Mouse (Mus musculus) liver, postnatal 0 days (tissue): ENCODE data around the gene N4bp2. TPM values are rescaled to one million over a fixed set of nuclear protein-coding genes. Genes with fewer than 3 reads are reported as not detected.
A peak's percentile ranks its signal among the peaks of the same experiment; 100 is the strongest.

Experiments
- ATAC-seq: fragments of 200-750 bp; cut with Nextera tagmentation; 2 replicates; pipeline ENCODE4 v1.8.0; 2017; ENCODE audit warnings: mild to moderate bottlenecking, moderate library complexity
- DNase-seq: peaks from one replicate; pipeline ENCODE4 v3.0.0-alpha.2; 2016
- H3K27ac ChIP-seq: fragments of 300-500 bp; sonication (generic); 2 replicates; pipeline ENCODE4 v1.5.1; 2014; ENCODE audit warnings: antibody characterized with exemption, moderate library complexity, mild to moderate bottlenecking, low read depth
- H3K27me3 ChIP-seq: fragments of 300-500 bp; sonication (generic); 2 replicates; pipeline ENCODE4 v1.6.1; 2014; ENCODE audit warnings: low read length, control low read depth, mixed read lengths; ENCODE audit not compliant: insufficient read depth
- H3K36me3 ChIP-seq: fragments of 300-500 bp; sonication (generic); replicated peaks from 2 replicates; pipeline ENCODE4 v1.6.1; 2014; ENCODE audit warnings: mild to moderate bottlenecking, control low read depth, low read length, moderate library complexity, mixed read lengths; ENCODE audit not compliant: insufficient read depth
- H3K4me1 ChIP-seq: fragments of 300-500 bp; sonication (generic); 2 replicates; pipeline ENCODE4 v1.6.1; 2014; ENCODE audit warnings: antibody characterized with exemption, mild to moderate bottlenecking, control low read depth; ENCODE audit not compliant: insufficient read depth
- H3K4me2 ChIP-seq: fragments of 300-500 bp; sonication (generic); 2 replicates; pipeline ENCODE4 v1.6.1; 2014; ENCODE audit warnings: low read depth, mild to moderate bottlenecking, low read length, moderate library complexity, mixed read lengths
- H3K4me3 ChIP-seq: fragments of 300-500 bp; sonication (generic); 2 replicates; pipeline ENCODE4 v1.5.1; 2014; ENCODE audit warnings: low read depth, low read length
- H3K9ac ChIP-seq: fragments of 300-500 bp; sonication (generic); replicated peaks from 2 replicates; pipeline ENCODE4 v1.6.1; 2014; ENCODE audit warnings: mild to moderate bottlenecking, moderate library complexity
- H3K9me3 ChIP-seq: fragments of 300-500 bp; sonication (generic); 2 replicates; pipeline ENCODE4 v1.6.1; 2016; ENCODE audit warnings: mild to moderate bottlenecking, control low read depth, low read length, mixed read lengths
- CTCF ChIP-seq: sonication (generic); IDR thresholded peaks from 2 replicates; pipeline ENCODE4 v1.5.1; 2016; ENCODE audit warnings: antibody characterized with exemption, low read depth
- EP300 ChIP-seq: IDR thresholded peaks from 2 replicates; pipeline ENCODE4 v1.6.1; 2016; ENCODE audit warnings: antibody characterized with exemption, low read depth, mild to moderate bottlenecking
- WGBS: fragments of 180-500 bp; shearing (Covaris S2); extraction: QIAGEN DNeasy Blood & Tissue Kit; methylation state at CpG from one replicate; pipeline ENCODE4 v1.1.7; 2014; ENCODE audit not compliant: insufficient replicate concordance; 5-methylcytosine and 5-hydroxymethylcytosine counted together
- polyA plus RNA-seq: library from polyadenylated mRNA; unstranded; fragments of >200 nt; fragmentation: Nextera tagmentation; extraction: Ambion mirVana; gene quantifications from 2 replicates; pipeline ENCODE4 v1.2.1, GENCODE M21; 2015

Gene N4bp2
- polyA plus RNA-seq, 1 experiment from 2014 or later, result 5.1 TPM

- peak; percentile 43; the same call in 1 of the 2 replicates for ATAC-seq
- WGBS, result 44% methylated on average over 7 of the region's 7 CpGs
- peak overlapping the region; percentile 55; the same call in 1 of the 2 replicates for H3K4me2 ChIP-seq
- H3K4me1 ChIP-seq, result peaks cover 11% of the 10 kb centered on the region
- H3K27ac ChIP-seq, result no peak overlapping the region; the same call in 1 of the 2 replicates
- no peak overlapping the region for H3K9ac ChIP-seq
- TF ChIP-seq EP300 (no peak), CTCF (no peak)
- no peaks in the 10 kb centered on the region for H3K9me3 ChIP-seq
- no peaks in the 10 kb centered on the region for H3K27me3 ChIP-seq
- H3K36me3 ChIP-seq, result no peaks in the 10 kb centered on the region
- no peak overlapping the region for H3K4me3 ChIP-seq
- no peak for DNase-seq
These were observed 104.2 kb downstream of the N4bp2 start for GRCm38 (mm10) chr5:65867380-65868116.

GRCm38 (mm10) chr5:65868419-65868818 is 105.1 kb downstream of the N4bp2 start:
- ATAC-seq, result no peak
- H3K4me2 ChIP-seq, result no peak overlapping the region
- H3K9me3 ChIP-seq, result no peaks in the 10 kb centered on the region
- no peak overlapping the region for H3K9ac ChIP-seq
- TF ChIP-seq CTCF, result no peak
- no peak for TF ChIP-seq EP300
- no peak overlapping the region for H3K27ac ChIP-seq
- no peak overlapping the region for H3K4me3 ChIP-seq
- no peak for DNase-seq
- peaks cover 11% of the 10 kb centered on the region for H3K4me1 ChIP-seq
- 54% methylated on average over 3 of the region's 3 CpGs for WGBS
- H3K27me3 ChIP-seq, result no peaks in the 10 kb centered on the region
- no peaks in the 10 kb centered on the region for H3K36me3 ChIP-seq

GRCm38 (mm10) chr5:65869660-65870059 is 106.3 kb downstream of the N4bp2 start:
- WGBS, result 82% methylated on average over 4 of the region's 4 CpGs
- no peak for ATAC-seq
- H3K9ac ChIP-seq, result no peak overlapping the region
- no peaks in the 10 kb centered on the region for H3K9me3 ChIP-seq
- H3K4me1 ChIP-seq, result peaks cover 11% of the 10 kb centered on the region
- H3K27me3 ChIP-seq, result no peaks in the 10 kb centered on the region
- no peak overlapping the region for H3K4me2 ChIP-seq
- no peak overlapping the region for H3K27ac ChIP-seq
- TF ChIP-seq EP300, result no peak
- TF ChIP-seq CTCF, result no peak
- no peak for DNase-seq
- H3K36me3 ChIP-seq, result no peaks in the 10 kb centered on the region
- no peak overlapping the region for H3K4me3 ChIP-seq

GRCm38 (mm10) chr5:65871276-65871875 is 108.1 kb downstream of the N4bp2 start:
- no peak overlapping the region for H3K9ac ChIP-seq
- DNase-seq (no peak), ATAC-seq (no peak)
- no peaks in the 10 kb centered on the region for H3K36me3 ChIP-seq
- no peaks in the 10 kb centered on the region for H3K9me3 ChIP-seq
- H3K27ac ChIP-seq, result no peak overlapping the region
- no peak overlapping the region for H3K4me2 ChIP-seq
- H3K4me3 ChIP-seq, result no peak overlapping the region
- H3K4me1 ChIP-seq, result peaks cover 11% of the 10 kb centered on the region
- TF ChIP-seq EP300 (no peak), CTCF (no peak)
- 83% methylated on average over 13 of the region's 13 CpGs for WGBS
- H3K27me3 ChIP-seq, result no peaks in the 10 kb centered on the region

GRCm38 (mm10) chr5:65873212-65873611 is 109.9 kb downstream of the N4bp2 start:
- Histone ChIP-seq H3K4me2 (no peak overlapping the region), H3K9me3 (no peaks in the 10 kb centered on the region), H3K4me1 (peaks cover 7% of the 10 kb centered on the region), H3K27me3 (no peaks in the 10 kb centered on the region), H3K4me3 (no peak overlapping the region), H3K36me3 (no peaks in the 10 kb centered on the region), H3K9ac (no peak overlapping the region), H3K27ac (no peak overlapping the region)
- WGBS, result 29% methylated on average over 4 of the region's 4 CpGs
- ATAC-seq (no peak), DNase-seq (no peak)
- TF ChIP-seq EP300 (no peak), CTCF (no peak)

- no peaks in the 10 kb centered on the region; the same call in 1 of the 2 replicates for H3K4me1 ChIP-seq
- 84% methylated on average over 7 of the region's 7 CpGs for WGBS
- no peak overlapping the region for H3K4me3 ChIP-seq
- DNase-seq, result no peak
- no peaks in the 10 kb centered on the region for H3K9me3 ChIP-seq
- no peaks in the 10 kb centered on the region for H3K36me3 ChIP-seq
- H3K9ac ChIP-seq, result no peak overlapping the region
- no peak overlapping the region for H3K4me2 ChIP-seq
- no peak for ATAC-seq
- H3K27me3 ChIP-seq, result no peaks in the 10 kb centered on the region
- no peak overlapping the region for H3K27ac ChIP-seq
- no peak for TF ChIP-seq CTCF
- TF ChIP-seq EP300, result no peak
These were observed 111.9 kb downstream of the N4bp2 start for GRCm38 (mm10) chr5:65875269-65875668.
